Mouse (Mus musculus) B cell, adult 2 months (primary cell): ENCODE data around the gene Fbxo41.

Experiments
- DNase-seq, 2 experiments: peaks; one replicate each; pipeline ENCODE4 v3.0.0; 2022

Fbxo41 gene

DNA sequence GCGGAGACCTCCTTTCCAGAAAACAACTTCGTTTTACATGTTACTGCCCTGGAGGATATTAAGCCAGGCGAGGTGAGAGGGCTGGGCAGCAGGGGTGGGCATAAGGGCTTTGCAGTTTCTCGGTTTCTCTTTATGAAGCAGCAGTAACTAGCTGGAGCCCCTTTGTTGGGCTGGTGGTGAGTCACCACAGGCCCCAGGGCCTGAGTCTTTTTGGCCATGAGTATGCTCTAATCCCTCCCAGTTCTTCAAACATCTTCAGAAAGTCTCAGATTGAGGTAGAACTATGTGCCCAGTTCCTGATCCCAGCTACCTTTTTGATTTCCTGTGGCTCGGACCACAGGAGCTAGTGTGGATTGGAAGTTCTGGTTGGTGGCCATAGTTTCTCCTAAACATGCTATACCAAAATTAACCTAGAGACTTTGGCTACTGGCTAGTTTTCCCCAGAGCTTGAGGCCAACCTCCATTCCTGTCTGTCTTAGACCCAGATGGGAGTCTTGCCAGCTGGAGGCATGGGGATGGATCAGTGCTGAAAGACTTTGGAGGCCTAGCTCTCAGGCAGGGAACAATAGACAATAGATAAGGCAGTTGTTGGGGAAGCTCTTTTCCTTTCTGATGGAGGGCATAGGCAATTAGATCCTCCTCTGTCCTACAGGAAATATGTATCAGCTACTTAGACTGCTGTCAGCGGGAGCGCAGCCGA is 58.4 kb downstream of the Fbxo41 start:
- DNase-seq: no peak

DNA sequence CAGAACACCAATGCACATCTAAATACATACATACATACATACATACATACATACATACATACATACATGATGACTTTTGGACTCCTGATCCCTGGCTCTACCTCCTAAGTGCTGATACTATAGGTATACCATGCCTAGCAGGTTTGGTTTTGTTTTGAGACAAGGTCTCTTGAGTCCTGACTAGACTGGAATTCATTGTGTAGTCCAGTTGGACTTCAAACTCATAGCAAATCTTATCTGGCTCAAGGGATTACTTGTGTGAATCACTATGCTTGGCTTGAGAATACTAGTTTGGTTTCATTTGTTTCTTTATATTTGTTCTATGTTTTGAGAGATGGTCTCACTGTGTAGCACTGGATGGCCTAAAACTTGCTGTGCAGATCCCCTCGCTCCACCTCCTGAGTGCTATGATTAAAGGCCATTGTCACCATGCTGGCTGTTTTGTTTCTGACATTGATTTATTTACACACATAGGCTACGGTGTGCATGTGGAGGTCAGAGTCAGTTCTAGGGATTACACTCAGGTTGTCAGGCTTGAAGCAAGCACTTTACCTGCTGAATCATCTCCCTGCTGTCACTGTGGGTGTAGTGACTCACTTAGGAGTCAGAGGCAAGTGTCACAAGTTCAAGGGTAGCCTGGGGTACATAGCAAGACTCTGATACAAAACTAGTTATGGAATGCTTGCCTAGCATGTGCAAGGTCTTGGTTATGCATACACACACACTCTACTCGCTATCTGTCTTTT is 59.1 kb downstream of the Fbxo41 start:
- no peak for DNase-seq

DNA sequence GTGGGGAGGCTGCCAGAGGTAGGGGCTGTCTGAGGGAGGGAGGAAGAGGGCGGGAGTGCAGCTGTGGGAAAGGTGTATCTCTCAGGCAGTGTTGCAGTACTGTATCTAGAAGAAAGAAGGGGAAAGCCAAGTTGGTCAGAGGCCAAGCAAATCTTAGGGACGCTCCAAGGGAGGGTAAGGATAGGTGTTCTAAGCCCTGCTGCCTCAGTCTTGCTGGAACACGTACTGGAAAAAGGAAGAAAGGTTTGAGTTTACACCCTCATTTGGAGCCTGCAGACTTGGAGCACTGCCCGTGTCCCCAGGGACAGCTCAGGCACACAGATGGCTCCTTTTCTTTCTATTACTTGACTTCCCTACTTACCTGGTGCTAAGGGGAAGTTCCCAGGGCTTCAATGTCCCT is 61.7 kb downstream of the Fbxo41 start:
- no peak for DNase-seq

DNA sequence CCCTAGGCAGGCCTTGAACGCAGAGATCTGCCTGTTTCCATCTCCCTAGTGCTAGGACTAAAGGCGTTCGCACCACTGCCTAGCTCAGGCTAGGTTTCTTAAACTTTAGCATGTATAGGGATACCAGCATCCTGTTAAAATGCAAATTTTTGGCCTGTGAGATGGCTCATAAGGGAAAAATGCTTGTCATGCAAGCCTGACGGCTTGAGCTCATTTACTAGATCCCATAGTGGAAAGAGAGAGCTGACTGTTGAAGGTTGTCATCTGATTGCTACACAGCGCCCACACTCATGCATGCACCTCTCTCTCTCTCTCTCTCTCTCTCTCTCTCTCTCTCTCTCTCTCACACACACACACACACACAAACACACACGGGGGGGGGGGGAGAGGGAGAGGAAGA is 66.2 kb downstream of the Fbxo41 start:
- DNase-seq: no peak

DNA sequence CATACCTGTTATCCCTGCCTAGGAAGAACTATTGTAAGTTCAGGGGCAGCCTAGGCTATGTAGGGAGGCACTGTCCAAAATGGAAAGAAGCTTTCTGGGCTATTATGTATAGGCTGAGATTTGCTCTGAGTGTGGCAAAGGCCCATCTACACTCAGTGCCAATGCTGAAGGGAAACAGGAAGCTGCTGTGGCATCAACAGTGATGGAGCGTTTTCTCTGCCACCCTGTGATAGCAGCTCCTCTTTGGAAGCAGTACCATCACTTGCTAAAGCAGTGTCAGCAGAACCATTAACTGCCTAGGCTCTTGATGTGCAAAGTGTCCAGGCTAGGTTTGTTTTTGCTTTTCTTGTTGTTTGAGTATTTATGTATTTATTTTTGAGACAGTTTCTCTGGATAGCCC is 66.6 kb downstream of the Fbxo41 start:
- no peak for DNase-seq

DNA sequence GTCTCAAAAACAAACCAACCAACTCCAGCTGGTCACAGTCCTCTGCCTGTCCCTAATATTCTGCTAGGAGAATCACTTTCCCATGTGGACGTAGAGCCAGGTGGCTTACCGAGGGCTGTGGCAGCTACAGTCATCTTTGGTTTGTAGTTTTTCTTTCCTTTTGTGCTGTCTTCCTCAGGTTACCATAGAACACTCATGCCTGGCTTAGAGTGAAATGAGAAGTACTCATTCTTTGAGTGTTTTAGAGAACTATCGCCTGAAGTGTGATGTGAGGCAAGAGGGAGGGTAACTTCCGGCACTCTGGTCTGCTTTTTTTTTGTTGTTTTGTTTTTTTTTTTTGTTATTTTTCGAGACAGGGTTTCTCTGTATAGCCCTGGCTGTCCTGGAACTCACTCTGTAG is 68.9 kb downstream of the Fbxo41 start:
- DNase-seq: no peak

DNA sequence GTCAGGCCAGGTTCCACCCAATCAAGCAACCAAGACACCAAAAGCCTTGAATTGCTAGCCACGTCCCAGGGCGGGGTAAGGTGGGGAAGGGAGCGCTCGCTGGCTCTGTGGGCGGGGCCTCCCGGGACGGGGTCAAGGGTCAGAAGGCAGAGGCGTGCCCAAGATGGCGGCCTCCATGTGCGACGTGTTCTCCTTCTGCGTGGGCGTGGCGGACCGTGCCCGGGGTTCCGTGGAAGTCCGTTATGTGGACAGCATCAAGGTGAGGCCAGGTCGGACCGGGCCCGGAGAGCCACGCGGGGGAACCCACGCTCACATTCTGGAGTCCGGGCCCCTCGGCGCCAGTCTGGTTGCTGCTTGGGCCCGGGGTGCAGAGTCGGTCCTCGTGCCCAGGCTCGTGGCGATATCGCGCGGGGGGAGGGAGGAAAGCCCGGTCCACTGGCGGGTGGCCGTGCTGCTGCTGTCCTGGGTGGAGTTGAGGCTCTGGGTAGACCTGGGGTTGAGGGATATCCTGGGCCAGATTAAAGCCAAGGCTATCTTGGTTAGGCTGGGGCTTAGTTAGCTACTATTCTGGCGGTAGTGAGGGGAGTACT is 70.9 kb downstream of the Fbxo41 start, which contains the start of gene Smyd5:
Gene Smyd5 (plus strand): TSS at position 148 of the 590 bp plus-strand sequence.
- peak; percentile 96 for DNase-seq

DNA sequence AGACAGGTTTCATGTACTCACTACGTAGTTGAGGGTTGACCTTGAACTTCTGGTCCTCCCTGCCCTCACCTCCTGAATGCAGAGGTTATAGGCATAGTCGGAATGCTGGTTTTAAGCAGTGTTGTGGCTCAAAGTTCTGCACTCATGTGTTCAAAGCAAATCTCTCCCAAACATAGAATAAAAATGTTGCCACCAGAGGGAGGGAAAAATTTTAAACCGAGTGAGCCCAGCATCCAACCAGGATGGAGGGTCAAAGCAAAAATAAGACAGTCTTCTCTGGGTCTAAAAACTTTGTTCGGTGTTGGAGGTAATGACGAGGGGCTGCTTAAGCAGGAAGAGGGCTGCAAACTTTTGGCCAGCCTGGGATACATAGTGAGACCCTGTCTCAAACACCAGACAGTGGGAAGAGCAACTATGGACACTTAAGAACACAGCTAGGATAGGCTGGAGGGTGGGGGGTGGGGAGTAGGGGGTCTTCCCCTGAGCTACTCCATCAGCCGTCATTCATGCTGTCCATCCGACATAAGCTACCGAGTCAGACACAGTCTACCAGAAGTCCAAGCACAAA is 71.4 kb downstream of the Fbxo41 start:
- DNase-seq: no peak

DNA sequence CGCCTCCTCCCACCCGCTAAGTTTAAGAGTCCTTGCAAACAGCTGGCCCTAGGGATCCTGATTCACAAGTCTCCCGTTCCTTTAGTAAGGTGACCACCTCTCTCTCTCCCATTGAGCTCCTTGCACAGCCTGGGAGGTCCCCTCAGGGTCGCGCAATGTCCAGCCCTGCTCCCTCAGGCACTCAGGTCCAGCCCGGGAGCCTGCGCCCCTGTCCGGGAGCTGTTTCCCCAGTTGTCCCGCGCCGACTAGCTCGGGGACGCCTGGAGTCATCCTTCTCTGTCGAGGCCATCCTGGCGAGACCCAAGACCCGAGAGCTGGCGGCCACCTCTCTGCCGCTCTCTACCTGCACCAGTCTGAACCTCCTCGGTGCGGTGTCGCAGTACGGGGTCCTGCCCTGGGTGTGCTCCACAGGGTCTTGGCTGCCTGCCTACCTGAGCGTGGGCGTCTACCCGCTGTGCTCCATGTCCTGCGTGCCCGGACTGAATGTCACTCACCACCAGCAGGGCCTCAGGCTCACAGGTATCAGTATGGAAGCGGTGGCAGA is 78.9 kb downstream of the Fbxo41 start, which contains the start of gene Noto:
Gene Noto (plus strand): TSS at position 51 of the 544 bp plus-strand sequence.
- no peak for DNase-seq
